Mouse (Mus musculus) Patski (cell line): ENCODE data around the gene Gne. TPM values are rescaled to one million over a fixed set of nuclear protein-coding genes. Genes with fewer than 3 reads are reported as not detected.

ENCODE experiments used
- ATAC-seq: fragments of 100-300 bp; one replicate; pipeline ENCODE4 v1.8.0; 2021
- CTCF ChIA-PET: fragments of 350-600 bp; sonication (Branson Sonifier 250); formaldehyde crosslinking; loops from one replicate; lab custom pipeline; 2022; ENCODE audit warnings: inconsistent platforms; lab: Charles Lee
- POLR2A ChIA-PET: fragments of 350-600 bp; sonication (Branson Sonifier 250); formaldehyde crosslinking; loops from one replicate; lab custom pipeline; 2022; ENCODE audit warnings: antibody characterized with exemption, inconsistent platforms; lab: Charles Lee
- DNase-seq: peaks from one replicate; pipeline ENCODE4 v3.0.0-alpha.2; 2011; ENCODE audit warnings: low read depth, low spot score
- H3K27me3 ChIP-seq: fragments of 371-371 bp; one replicate; pipeline ENCODE4 v1.5.1; 2021
- CTCF ChIP-seq: fragments of 100-300 bp; IDR thresholded peaks from one replicate; pipeline ENCODE4 v1.5.1; 2021
- in situ Hi-C: fragments of 300-500 bp; cut with MboI; formaldehyde crosslinking; loops from 3 replicates; pipeline ENCODE4 v1.11.1; 2018; ENCODE audit warnings: low pct_unique_long_range_greater_than_20kb, mixed read lengths
- polyA plus RNA-seq: library from polyadenylated mRNA; unstranded; gene quantifications from one replicate; pipeline ENCODE4 v1.2.3, GENCODE M21; 2021

Gene Gne
- polyA plus RNA-seq, 1 experiment from 2014 or later = 16.8 TPM

DNA sequence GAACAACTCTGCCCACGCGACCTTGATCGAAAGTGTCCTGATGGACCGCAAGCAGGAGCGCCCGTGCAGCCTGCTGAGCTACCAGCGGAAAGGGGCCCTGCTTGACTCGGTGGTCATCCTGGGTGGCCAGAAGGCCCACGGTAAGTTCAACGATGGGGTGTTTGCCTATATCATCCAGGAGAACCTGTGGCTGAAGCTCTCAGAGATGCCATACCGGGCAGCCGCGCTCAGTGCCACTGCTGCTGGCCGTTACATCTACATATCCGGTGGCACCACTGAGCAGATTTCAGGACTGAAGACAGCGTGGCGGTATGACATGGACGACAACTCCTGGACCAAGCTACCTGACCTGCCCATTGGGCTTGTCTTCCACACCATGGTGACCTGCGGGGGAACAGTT lies 99.7 kb downstream of the Gne start:
- CTCF ChIA-PET = no interaction called here
- POLR2A ChIA-PET = no interaction called here
- in situ Hi-C loops = loop anchor here (5.0 kb wide), 1 partner anchor 57 kb away; no protein-coding TSS in a partner anchor
- ATAC-seq (no peak), DNase-seq (no peak)
- no peak for TF ChIP-seq CTCF
- no peaks in the 10 kb centered on the region for H3K27me3 ChIP-seq

Other genes with a start within 250 kb of the Gne start
- gene Olfr157, start 244.0 kb downstream of the Gne start, polyA plus RNA-seq = not detected
- not detected for gene Olfr155, start 232.6 kb downstream of the Gne start, polyA plus RNA-seq
- 3.5 TPM for gene Reck, start 208.6 kb downstream of the Gne start, polyA plus RNA-seq
- gene Glipr2, start 126.8 kb downstream of the Gne start, polyA plus RNA-seq = 58.5 TPM
- 1.2 TPM for gene Ccin, start 100.7 kb downstream of the Gne start, polyA plus RNA-seq
- 363 TPM for gene Clta, start 79.7 kb downstream of the Gne start, polyA plus RNA-seq
- gene Rnf38, start 149.6 kb upstream of the Gne start, polyA plus RNA-seq = 26.1 TPM
- gene Melk, start 216.7 kb upstream of the Gne start, polyA plus RNA-seq = 13.7 TPM